Mouse (Mus musculus) stomach, embryonic 16.5 days (tissue): ENCODE measurements at regions not wholly inside any gene's neighbourhood (a gene's known extent, or its start where the extent isn't known, plus 50 kb on each side); places are given as distances from the start of the nearest gene placed in this dataset.

Experiments used
- ATAC-seq: fragments of 200-750 bp; cut with Nextera tagmentation; 2 replicates; pipeline ENCODE4 v1.8.0; 2017; ENCODE audit warnings: moderate number of reproducible peaks, moderate TSS enrichment; ENCODE audit not compliant: insufficient read depth, low FRiP score
- H3K27ac ChIP-seq: fragments of 300-500 bp; sonication (generic); 2 replicates; pipeline ENCODE4 v1.5.1; 2014; ENCODE audit warnings: low read length
- H3K27me3 ChIP-seq: fragments of 300-500 bp; sonication (generic); 2 replicates; pipeline ENCODE4 v1.6.1; 2014; ENCODE audit warnings: low read length, control low read depth, mixed read lengths; ENCODE audit not compliant: control insufficient read depth, insufficient read depth
- H3K36me3 ChIP-seq: fragments of 300-500 bp; sonication (generic); 2 replicates; pipeline ENCODE4 v1.6.1; 2014; ENCODE audit warnings: low read length; ENCODE audit not compliant: control insufficient read depth, insufficient read depth
- H3K4me1 ChIP-seq: fragments of 300-500 bp; sonication (generic); 2 replicates; pipeline ENCODE4 v1.6.1; 2014; ENCODE audit warnings: low read length, control low read depth, mixed read lengths; ENCODE audit not compliant: control insufficient read depth, insufficient read depth
- H3K4me2 ChIP-seq: fragments of 300-500 bp; sonication (generic); 2 replicates; pipeline ENCODE4 v1.6.1; 2014; ENCODE audit warnings: low read depth, low read length, mixed read lengths
- H3K4me3 ChIP-seq: fragments of 300-500 bp; sonication (generic); replicated peaks from 2 replicates; pipeline ENCODE4 v1.5.1; 2014; ENCODE audit warnings: mild to moderate bottlenecking, low read length
- H3K9ac ChIP-seq: fragments of 300-500 bp; sonication (generic); 2 replicates; pipeline ENCODE4 v1.6.1; 2014; ENCODE audit warnings: low read length
- H3K9me3 ChIP-seq: fragments of 300-500 bp; sonication (generic); replicated peaks from 2 replicates; pipeline ENCODE4 v1.6.1; 2016; ENCODE audit warnings: low read length, control low read depth; ENCODE audit not compliant: control insufficient read depth
- WGBS: fragments of 180-500 bp; shearing (Covaris S2); extraction: QIAGEN DNeasy Blood & Tissue Kit; methylation state at CpG from one replicate; pipeline ENCODE4 v1.1.7; 2014; 5-methylcytosine and 5-hydroxymethylcytosine counted together

DNA sequence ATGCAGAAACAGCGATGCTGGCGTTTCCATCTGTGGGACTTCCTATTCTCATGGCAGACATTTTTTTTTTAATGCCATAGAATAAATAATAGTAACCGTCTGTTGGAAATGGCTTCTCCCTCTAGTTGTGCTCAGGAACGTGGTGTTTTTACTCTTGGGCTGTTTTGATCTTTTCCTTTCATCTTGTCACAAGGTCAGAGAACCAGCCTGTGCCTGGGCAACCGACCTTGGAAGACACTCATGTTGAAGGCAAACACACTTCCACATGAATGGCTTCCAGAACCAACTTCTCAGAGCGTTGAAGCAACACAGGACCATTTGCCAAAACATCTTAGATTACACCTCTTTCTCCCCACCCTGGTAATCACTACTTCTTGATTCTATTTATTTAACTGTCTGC lies 137.9 kb upstream of the Mast4 start:
- Histone ChIP-seq H3K4me1 (0 out of 2 replicates have a peak, but pooled peaks cover 3% of the 10 kb centered on the region), H3K4me2 (no peak overlapping the region), H3K36me3 (no peaks in the 10 kb centered on the region), H3K27me3 (no peaks in the 10 kb centered on the region), H3K9me3 (no peaks in the 10 kb centered on the region), H3K27ac (no peak overlapping the region), H3K4me3 (no peak overlapping the region), H3K9ac (no peak overlapping the region)
- ATAC-seq, result no peak
- WGBS, result 63% methylated on average over 6 of the region's 6 CpGs

DNA sequence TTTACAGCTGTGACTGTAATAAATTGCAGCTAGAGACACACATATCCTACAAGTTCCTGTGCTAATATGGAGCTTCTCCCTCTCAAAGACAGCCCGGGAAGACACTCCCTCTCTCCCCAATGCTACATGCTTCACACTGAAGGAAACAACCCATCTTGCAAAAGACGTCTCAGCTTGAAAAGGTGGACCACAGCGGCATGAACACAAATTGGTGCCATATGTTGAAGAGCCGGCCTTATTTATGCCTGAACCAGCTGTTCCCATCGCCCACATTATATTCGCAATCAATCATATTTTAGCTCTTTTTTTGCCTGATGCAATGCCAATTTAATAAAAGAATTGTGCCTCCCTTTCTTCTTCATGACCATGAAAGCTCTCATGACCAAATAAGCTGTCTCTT lies 135.8 kb upstream of the Mast4 start:
- Histone ChIP-seq H3K4me2 (no peak overlapping the region), H3K4me3 (no peak overlapping the region), H3K27me3 (no peaks in the 10 kb centered on the region), H3K27ac (no peak overlapping the region), H3K36me3 (no peaks in the 10 kb centered on the region), H3K9ac (no peak overlapping the region), H3K4me1 (0 out of 2 replicates have a peak, but pooled peaks cover 3% of the 10 kb centered on the region), H3K9me3 (no peaks in the 10 kb centered on the region)
- ATAC-seq, result no peak
- WGBS, result 65% methylated on average over 6 of the region's 6 CpGs

DNA sequence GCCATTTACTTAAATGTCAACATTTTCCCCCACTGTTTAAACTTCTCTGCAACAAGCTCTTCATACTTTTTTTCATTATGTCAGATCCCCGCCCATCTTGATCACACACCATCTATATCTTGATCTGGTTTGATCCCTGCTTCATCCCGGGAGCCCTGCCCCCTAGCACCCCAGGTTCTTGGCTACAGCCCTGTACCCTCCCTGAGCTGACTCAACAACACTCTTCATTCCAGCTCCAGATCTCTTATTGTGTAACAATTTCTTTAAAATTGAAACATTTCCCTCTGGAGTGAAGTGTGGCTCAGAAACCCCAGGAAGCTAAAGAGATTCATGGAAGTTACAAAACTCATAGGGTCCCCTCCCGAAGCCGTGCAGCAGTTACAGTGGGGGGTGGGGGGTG lies 126.2 kb upstream of the Mast4 start:
- Histone ChIP-seq H3K9ac (no peak overlapping the region), H3K27ac (no peak overlapping the region), H3K27me3 (no peaks in the 10 kb centered on the region), H3K9me3 (no peaks in the 10 kb centered on the region), H3K4me3 (no peak overlapping the region), H3K4me2 (no peak overlapping the region), H3K4me1 (no peaks in the 10 kb centered on the region), H3K36me3 (no peaks in the 10 kb centered on the region)
- ATAC-seq, result no peak
- WGBS, result 62% methylated on average over 4 of the region's 4 CpGs

DNA sequence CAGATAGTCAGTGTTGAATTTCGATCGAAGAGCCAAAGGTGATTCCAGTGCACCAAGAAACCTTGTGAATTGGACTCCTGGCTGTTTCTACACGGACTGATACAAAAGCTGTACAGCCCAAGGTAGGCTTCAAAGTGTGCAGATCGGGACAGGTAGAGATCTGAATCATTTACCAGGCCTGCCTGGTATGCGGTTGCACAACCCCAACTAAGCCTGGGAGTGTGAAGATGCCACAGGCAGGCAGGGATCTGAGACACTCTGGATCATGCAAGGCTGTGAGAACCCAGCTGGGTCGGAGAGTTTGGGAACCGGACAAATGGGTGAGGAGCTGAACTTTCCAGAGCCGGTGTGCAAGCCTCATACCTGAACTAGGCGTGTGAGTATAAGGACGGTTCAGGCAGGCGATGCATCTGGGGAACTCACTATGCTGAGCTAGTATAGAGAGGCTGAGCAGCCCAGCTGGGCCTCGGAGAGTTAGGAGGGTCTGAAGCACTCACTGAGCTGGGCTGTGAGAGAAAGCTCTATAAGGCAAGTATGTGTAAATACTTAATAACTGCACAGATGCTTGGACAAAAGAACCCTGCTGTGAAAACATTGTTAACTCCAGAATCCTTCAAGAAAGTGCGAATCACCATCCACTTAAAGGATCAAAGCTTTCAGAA lies 125.3 kb upstream of the Mast4 start:
- Histone ChIP-seq H3K27me3 (no peaks in the 10 kb centered on the region), H3K36me3 (no peaks in the 10 kb centered on the region), H3K9ac (no peak overlapping the region), H3K4me3 (no peak overlapping the region), H3K9me3 (no peaks in the 10 kb centered on the region), H3K4me2 (no peak overlapping the region), H3K27ac (no peak overlapping the region), H3K4me1 (no peaks in the 10 kb centered on the region)
- 78% methylated on average over 13 of the region's 13 CpGs for WGBS
- no peak for ATAC-seq

DNA sequence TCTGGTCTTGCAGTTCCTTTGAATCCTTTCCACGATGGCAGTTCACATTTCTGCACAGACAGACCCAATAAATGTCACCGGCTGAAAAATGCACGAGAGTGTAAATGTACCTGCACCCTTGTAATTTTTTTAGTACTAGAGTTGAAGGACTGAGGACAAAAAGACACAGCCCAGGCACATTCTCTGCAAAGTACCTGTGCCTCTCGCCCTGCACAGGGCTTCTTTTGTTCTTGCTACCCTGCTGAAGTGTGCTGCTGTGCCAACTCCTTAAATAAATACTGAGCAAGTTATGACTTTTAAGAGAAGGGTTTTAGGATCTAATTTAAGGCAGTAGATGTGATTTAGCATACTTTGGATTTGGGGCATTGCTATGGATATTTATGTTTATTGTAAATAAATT lies 118.5 kb upstream of the Mast4 start:
- H3K36me3 ChIP-seq, result no peaks in the 10 kb centered on the region
- no peak overlapping the region for H3K4me2 ChIP-seq
- H3K4me1 ChIP-seq, result no peaks in the 10 kb centered on the region
- H3K9ac ChIP-seq, result no peak overlapping the region
- ATAC-seq, result no peak
- no peak overlapping the region for H3K27ac ChIP-seq
- no peaks in the 10 kb centered on the region for H3K27me3 ChIP-seq
- no peak overlapping the region for H3K4me3 ChIP-seq
- no peaks in the 10 kb centered on the region for H3K9me3 ChIP-seq
- WGBS, result 59% methylated on average over 4 of the region's 4 CpGs

DNA sequence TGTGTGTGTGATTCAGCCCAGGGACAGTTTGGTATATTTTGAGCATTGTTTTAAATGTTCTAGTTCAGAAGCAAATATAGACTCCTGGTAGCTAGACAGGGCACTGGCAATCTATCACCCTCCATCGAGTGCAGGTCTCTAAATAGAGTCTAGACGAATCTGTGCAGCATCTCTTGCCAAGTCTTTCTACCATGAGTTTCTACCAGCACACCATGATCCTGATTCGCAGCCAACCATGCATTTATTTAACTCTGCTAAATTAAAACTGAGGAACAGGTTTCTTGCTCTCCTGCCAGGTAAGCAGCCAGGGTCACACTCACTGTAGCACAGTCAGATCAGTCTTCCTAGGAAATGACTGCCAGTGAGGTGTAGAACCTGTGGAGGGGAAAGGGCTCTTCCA lies 96.3 kb upstream of the Mast4 start:
- Histone ChIP-seq H3K4me2 (no peak overlapping the region), H3K4me1 (no peaks in the 10 kb centered on the region), H3K4me3 (no peak overlapping the region), H3K27ac (no peak overlapping the region), H3K9me3 (no peaks in the 10 kb centered on the region), H3K9ac (no peak overlapping the region), H3K36me3 (no peaks in the 10 kb centered on the region), H3K27me3 (no peaks in the 10 kb centered on the region)
- WGBS, result 67% methylated on average over 3 of the region's 3 CpGs
- no peak for ATAC-seq

DNA sequence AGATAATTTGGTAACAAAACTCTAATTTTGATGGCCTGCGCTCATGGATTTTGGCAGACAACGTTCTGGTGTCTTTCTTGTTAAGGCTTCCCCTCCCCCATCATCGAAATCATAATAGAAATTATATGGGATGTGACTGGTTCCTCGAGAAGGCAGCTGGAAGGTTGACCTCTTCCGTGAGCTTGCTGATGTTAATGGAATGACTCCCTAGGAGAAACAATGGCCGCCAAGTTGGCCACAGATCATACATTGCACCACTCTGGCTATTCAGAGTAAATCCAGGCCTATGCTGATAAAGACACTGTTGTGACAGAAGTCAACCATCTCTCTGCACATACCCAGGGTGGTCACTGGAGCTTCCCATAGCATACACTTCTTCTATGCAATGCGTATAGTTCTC lies 89.7 kb upstream of the Mast4 start:
- H3K9ac ChIP-seq, result no peak overlapping the region
- no peaks in the 10 kb centered on the region for H3K9me3 ChIP-seq
- H3K4me1 ChIP-seq, result no peaks in the 10 kb centered on the region
- ATAC-seq, result no peak
- no peak overlapping the region for H3K4me3 ChIP-seq
- no peaks in the 10 kb centered on the region for H3K27me3 ChIP-seq
- no peaks in the 10 kb centered on the region for H3K36me3 ChIP-seq
- no peak overlapping the region for H3K27ac ChIP-seq
- H3K4me2 ChIP-seq, result no peak overlapping the region
- 80% methylated on average over 7 of the region's 7 CpGs for WGBS

DNA sequence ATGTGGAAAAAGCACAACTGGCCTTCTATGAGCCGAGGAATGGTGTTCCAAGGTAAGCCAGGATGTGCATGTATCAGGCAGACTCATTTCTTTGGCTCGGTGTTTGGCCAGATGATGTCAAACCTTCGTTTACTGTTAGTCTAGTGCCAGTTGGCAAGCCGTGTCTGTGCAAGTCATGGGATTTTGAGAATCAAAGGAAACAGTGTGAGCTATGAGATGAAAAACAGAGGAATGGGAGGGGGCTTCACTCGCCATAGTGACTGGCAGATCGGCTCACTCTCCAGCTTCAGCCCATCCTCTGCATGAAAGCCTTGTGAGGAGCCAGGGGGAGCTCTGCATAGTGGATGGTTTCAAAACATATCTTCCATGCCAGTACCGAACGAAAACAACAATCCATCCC lies 89.1 kb upstream of the Mast4 start:
- Histone ChIP-seq H3K9me3 (no peaks in the 10 kb centered on the region), H3K27ac (no peak overlapping the region), H3K4me2 (no peak overlapping the region), H3K4me1 (no peaks in the 10 kb centered on the region), H3K27me3 (no peaks in the 10 kb centered on the region), H3K36me3 (no peaks in the 10 kb centered on the region), H3K9ac (no peak overlapping the region), H3K4me3 (no peak overlapping the region)
- no peak; the same call in 1 of the 2 replicates for ATAC-seq
- 73% methylated on average over 8 of the region's 8 CpGs for WGBS

DNA sequence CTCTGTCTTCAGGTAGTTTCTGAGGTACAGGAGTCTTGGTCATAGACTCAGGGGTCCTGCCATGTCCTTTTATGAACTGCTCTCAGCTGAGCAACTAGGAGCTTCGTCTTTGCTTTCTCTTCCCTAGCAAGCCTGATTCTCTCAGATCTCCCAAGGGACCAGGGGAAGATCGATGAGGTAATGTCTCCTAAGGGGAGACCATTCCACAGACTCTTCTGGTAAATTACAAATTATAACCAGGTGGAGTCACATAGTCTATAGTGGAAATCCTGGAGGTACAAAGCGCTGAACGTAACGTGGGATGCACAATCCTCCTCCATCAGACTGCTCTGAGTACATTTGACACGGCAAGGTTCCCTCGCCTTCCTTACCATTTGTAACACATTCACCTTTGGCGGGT lies 88.7 kb upstream of the Mast4 start:
- Histone ChIP-seq H3K27ac (no peak overlapping the region), H3K9ac (no peak overlapping the region), H3K4me3 (no peak overlapping the region), H3K36me3 (no peaks in the 10 kb centered on the region), H3K27me3 (no peaks in the 10 kb centered on the region), H3K4me1 (no peaks in the 10 kb centered on the region), H3K4me2 (no peak overlapping the region), H3K9me3 (no peaks in the 10 kb centered on the region)
- ATAC-seq, result no peak
- WGBS, result 92% methylated on average over 8 of the region's 8 CpGs

DNA sequence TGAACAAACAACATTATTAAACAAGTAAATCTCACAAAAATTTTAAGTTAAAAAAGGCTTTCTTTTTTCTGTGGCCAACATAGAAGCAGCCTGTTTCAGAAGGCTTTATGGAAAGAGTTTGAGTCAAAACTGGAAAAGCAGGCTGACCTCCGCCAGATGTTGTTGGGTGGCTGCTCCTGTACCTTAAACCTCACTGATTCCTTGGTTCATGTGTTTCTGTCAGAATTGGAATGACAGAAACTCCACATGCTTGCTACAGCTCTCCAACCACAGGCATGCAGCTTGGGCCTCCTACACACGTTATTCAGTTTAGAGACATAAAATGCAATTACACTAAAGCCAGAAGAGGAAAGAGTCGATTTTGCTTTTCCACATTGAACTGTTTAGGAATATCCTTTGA lies 84.8 kb upstream of the Mast4 start:
- no peak for ATAC-seq
- Histone ChIP-seq H3K36me3 (no peaks in the 10 kb centered on the region), H3K9me3 (no peaks in the 10 kb centered on the region), H3K27me3 (no peaks in the 10 kb centered on the region), H3K4me1 (no peaks in the 10 kb centered on the region), H3K9ac (no peak overlapping the region), H3K4me3 (no peak overlapping the region), H3K4me2 (no peak overlapping the region), H3K27ac (no peak overlapping the region)
- 84% methylated on average over 3 of the region's 3 CpGs for WGBS
